Mouse (Mus musculus): Measurements from ENCODE around the gene Cog1. TPM values are rescaled to one million over a fixed set of nuclear protein-coding genes. Genes with fewer than 3 reads are reported as not detected.

Gene Cog1
- 10 to 100 TPM; 18.5 to 19.1 TPM for total RNA-seq (2021)
- long read RNA-seq, experiment 1, transcript Cog1-201 (14 exons, 3,935 nt) = major isoform, 11 of 65 reads
- long read RNA-seq, experiment 1, partial matches to known transcripts = 5 of 65 reads
- long read RNA-seq, experiment 1, other reads (novel, unspliced or antisense) = 49 of 65 reads
- long read RNA-seq, experiment 2, transcript Cog1-201 (14 exons, 3,935 nt) = major isoform, 12 of 68 reads
- long read RNA-seq, experiment 2, partial matches to known transcripts = 7 of 68 reads
- long read RNA-seq, experiment 2, other reads (novel, unspliced or antisense) = 49 of 68 reads

DNA sequence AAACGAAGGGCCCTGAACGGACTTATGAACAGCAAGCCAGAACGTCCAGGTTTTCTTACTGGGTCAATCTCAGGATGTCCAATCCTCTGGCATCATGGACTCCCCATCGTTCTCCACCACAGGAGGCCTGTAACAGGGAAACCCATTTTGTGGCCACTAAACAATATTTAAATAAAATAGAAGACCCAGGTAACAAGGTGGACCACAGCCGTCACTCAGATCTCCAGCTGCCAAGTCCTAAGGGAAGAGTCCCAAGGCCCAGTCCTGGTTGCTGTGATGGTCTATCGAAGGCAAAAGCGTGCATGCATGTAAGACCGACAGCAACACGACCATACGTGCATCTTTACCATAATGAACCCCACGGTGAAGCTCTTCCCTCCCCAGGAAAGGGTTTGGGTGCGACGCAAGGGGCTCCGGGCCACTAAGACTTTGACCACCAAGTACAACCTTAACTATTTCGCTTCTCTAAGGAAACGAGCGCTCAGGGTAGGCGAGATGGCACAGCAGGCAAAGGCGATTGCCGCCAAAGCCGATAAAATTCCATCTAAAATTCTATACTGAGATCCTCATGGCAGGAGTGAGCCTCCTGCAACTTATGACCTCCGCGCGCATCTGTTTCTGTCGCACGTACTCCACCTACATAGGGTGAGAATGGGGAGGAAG is at the start of gene Cog1:
Cog1 (plus strand) TSS at position 480 of the 663 bp plus-strand sequence.
- peak within 1 kb of the TSS; percentile 95 for H3K27ac ChIP-seq
- no peak for TF ChIP-seq CTCF (IDR thresholded peaks at IDR 0.05)
- no peak for DNase-seq
- intact Hi-C loops (cut with DNase I) = loop anchor here (2.0 to 5.0 kb wide), 4 partner anchors 33 to 162 kb away; partner anchors contain the start of genes Cdc42ep4, D11Wsu47e and Fam104a
- peak within 1 kb of the TSS; percentile 86 for H3K4me3 ChIP-seq

DNA sequence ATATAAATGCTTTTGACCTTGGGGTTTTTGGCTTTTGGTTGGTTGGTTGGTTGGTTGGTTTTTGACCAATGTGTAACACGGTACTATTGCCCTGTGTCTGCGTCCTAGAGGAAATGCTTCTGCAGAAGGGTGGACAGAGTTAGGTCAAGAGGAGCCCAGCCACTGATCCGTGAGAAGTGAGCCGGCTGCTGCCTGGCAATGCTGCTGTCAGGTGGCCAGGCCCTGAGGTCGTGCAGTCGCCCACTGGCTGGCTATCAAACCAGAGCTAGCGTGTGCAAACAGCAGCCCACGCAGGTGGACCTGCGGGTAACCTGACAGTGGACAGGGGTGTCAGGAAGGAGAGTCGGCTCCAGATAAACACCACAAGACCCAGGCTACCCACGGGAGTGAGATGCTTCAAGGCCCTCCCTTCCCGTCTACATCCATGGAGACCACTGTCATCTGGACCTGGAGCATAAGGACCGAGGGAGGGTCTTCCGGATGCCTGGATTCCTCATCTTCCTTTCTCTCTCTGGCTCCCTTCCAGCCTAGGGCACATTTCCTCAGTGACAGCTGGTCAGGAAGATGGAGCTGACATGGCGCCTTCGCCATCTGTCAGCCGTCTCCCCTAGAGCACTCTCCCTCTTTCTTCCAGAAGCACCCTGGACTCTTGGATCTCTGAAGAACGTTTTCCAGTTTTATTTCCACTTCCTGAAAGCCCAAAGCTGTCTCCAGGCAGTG is 48.3 kb upstream of the Cog1 start:
- Histone ChIP-seq H3K4me3 (no peak overlapping the region), H3K27ac (no peak overlapping the region)
- intact Hi-C loops (cut with DNase I) = no loop called here
- no peak for DNase-seq
- no peak for TF ChIP-seq CTCF (IDR thresholded peaks at IDR 0.05)

DNA sequence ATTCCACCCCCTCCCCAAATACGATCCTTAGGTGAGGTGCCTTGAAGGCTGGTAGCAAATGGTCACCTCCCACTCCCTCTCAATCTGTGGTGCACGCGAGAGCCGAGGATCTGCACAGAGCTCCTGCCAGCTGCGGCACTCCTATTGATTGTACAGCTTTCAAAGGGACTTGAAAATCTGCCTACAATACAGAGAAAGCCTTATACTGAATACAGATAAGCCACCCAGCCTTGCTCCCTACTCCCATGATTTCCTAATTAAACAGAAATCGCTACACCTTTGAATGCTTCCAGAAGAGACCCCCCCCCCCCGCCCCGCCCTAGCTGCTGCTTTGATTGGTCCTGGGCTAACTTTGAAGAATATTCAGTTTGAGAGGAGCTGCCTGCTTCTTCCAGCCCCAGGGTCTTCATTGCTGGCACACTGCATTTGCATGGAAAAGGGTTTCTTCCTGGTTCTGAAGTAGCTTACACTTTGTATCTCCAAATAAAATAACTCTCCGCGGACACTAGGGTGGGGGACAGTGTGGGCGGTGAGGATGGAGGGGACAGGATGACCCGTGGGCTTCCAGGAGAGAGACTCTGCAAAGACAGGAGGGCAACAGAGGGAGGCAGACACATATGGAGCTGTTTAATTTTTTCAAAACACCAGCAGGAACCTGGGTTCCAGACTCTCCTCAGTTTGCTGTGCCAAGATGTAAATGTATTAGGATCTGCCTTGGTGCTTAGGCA is 47.2 kb upstream of the Cog1 start:
- no peak for TF ChIP-seq CTCF (IDR thresholded peaks at IDR 0.05)
- Histone ChIP-seq H3K27ac (no peak overlapping the region), H3K4me3 (no peak overlapping the region)
- intact Hi-C loops (cut with DNase I) = no loop called here
- no peak for DNase-seq

DNA sequence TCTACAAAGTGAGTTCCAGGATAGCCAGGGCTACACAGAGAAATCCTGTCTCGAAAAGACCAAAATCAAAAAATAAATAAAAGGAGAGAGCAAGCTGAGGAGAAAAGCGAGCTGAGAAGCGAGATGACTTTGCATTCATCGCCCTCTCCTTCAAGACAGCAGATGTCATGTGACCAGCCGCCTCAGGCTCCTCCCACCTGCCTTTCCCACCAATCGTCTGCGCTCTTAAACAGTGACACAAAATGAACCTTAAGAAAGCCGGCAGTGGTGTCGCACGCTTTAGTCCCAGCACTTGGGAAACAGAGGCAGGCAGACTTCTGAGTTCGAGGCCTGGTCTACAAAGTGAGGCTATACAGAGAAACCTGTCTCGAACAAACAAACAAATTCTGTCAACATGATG is 41.4 kb upstream of the Cog1 start:
- no peak for DNase-seq
- no peak overlapping the region for H3K27ac ChIP-seq
- TF ChIP-seq CTCF (IDR thresholded peaks at IDR 0.05) = no peak
- H3K4me3 ChIP-seq = no peak overlapping the region
- intact Hi-C loops (cut with DNase I) = no loop called here

DNA sequence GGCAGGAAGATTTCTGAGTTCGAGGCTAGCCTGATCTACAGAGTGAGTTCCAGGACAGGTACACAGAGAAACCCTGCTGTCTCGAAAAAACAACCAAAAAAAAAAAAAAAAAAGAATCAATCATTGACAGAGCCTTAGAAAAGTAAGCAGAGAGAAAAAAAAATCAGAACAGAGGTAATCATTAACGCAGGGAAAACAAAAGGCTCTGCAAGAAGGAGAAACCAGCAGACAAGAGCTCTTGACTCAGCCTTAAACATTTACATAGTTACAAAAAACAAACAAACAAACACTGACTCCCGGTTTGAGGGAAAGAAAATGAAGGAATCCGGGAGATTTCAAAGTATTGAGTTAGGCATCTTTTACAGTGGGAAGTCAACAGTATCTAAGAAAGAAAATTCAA is 39.4 kb upstream of the Cog1 start:
- no peak for DNase-seq
- intact Hi-C loops (cut with DNase I) = no loop called here
- Histone ChIP-seq H3K27ac (no peak overlapping the region), H3K4me3 (no peak overlapping the region)
- TF ChIP-seq CTCF (IDR thresholded peaks at IDR 0.05) = no peak

DNA sequence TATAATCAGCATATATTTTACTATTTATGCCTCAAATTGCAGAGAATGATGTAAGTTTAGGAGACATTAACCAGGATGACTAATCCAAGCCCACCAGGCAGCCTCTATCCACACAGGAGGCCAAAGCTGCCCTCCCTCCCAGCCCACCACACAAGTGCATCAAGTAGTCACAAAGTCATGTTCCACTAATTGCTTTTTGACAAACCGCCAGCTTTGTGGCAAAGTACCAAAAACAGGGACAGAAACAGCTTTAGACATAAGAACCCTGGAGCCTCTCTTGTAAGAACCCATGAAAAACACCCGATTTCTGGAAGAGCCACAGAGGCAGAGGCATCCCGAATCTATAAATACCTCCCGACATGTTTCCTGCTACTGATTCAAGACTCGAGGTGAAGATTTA is 38.7 kb upstream of the Cog1 start:
- H3K27ac ChIP-seq = no peak overlapping the region
- no peak overlapping the region for H3K4me3 ChIP-seq
- intact Hi-C loops (cut with DNase I) = no loop called here
- no peak for DNase-seq
- TF ChIP-seq CTCF (IDR thresholded peaks at IDR 0.05) = no peak

DNA sequence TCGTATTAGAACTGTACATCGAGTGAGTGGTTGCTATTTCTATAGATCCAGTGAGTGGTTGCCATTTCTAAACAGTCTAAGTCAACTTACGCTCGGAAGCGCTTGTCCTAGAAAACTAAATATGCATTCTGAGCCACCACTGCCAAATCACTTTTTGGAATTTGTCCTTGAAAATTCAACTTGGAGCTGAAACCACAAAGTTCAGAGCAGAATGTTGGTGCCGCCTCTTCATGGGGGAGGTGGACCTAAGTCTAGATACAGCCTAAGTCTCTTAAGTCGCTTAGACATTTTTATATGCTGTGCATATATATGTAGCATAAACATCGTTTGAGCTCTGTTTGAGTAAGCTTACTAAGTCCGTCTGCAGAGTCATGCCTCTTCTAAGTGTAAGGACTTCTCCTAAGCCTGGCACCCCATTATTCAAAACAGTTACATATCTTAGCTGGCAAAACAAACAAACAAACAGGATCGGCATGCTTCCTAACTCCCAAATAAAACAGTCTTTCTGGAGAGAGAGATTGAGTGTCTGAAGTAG is 37.8 kb upstream of the Cog1 start:
- no peak overlapping the region for H3K4me3 ChIP-seq
- intact Hi-C loops (cut with DNase I) = no loop called here
- TF ChIP-seq CTCF (IDR thresholded peaks at IDR 0.05) = no peak
- no peak overlapping the region for H3K27ac ChIP-seq
- no peak for DNase-seq

DNA sequence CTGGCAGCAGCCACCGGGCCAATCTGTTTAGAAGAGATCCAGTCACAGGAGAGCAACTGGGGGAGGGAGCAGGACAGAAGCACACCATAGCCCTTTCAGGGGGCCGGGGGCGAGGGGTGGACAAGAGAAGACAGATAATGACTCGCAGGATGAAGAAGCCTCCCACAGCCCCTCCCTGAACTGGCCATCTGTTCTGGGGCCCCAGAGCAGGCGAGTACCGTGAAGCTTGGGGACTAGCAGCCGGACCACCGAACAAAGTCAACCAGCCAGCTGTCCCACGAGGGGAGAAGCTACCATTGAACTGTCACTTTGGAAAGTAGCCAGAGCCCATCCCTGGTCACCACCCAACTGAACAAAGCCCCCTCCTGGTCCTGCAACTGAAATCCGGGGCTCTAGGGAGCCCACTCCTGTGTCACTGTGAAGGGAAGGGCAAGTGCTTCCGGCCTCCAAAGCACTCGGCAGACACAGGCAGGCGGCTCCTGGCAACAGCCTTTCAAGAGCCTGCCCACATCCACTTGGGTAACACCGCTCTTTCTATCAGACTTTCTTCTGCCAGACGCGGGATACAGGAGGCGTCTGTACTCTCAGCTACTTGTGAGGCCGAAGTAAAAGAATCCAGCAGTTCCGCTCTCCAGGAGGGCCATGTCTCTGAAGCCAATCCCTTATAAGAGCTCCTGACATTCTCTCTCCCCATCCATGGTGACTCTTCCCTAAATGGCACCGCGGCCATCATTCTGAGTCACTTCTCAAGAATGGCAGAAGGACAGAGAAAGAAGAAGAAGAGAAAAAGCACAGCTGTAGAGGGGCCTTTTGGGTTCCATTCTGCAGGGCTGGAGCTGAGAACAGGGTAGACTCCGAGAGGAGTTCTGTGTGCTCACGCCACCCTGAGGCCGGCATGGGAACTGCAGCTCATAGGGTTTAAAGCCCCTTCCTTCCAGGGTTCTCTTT is 37.0 kb upstream of the Cog1 start:
- peak; percentile 81 for TF ChIP-seq CTCF (IDR thresholded peaks at IDR 0.05)
- intact Hi-C loops (cut with DNase I) = loop anchor here (2.0 kb wide), 1 partner anchor 315 kb away; no protein-coding TSS in a partner anchor
- no peak overlapping the region for H3K27ac ChIP-seq
- DNase-seq = peak; percentile 48
- peak overlapping the region; percentile 52 for H3K4me3 ChIP-seq

DNA sequence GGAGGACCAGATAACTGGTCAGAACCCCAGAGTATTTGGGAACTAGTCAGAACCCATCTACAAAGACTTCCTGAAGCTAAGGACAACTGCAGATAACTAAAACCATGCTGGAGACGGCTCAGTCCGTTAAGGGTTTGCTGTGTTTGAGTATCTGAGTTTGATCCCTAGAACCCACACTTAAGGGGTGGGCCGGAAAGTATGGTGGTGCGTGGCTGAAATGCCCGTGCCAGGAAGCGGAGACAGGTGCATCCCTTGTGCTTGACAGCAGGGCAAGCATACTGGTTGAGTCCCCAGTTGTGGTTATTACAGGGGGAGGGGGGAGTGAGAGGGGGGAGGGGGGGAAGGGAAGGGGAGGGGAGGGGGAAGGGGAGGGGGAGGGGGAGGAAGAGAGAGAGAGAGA is 34.5 kb upstream of the Cog1 start:
- Histone ChIP-seq H3K27ac (no peak overlapping the region), H3K4me3 (no peak overlapping the region)
- DNase-seq = no peak
- TF ChIP-seq CTCF (IDR thresholded peaks at IDR 0.05) = no peak
- intact Hi-C loops (cut with DNase I) = no loop called here

DNA sequence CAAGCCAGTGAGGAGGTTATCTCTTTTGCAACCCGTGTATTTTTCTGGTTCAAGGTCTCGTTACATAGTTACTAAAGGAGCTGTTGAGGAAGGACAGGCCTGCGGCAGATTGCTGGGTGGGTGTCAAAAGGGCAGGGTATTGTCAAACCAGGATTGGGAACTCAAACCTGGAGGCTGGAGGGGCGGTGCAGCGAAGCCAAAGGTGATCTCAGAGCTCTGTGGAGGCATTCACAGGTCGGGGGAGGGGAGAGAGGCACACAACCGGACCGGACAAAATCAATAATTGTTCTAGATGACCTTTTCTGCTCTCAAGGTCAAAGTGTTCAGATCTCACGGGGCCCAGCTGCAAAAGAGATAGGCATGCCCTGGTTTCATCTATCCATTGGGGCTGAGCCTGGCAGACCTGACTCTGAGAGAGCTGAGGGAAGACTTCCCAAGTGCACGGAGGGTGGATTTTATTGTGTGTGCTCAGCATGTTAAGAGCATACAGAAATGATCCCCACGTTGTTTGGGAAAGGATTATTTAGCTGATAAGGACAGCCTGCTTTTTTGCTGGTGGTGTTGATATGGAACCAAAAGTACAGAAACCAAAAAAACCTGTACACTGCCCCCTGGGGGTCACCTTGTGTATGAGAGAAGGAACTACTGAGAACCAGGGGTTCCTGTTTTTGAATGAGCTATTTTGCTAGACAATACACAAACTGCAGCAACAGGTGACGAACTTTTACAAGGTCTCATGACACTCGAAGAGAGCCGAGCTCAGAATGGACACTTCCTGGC is 31.6 kb upstream of the Cog1 start:
- Histone ChIP-seq H3K27ac (no peak overlapping the region), H3K4me3 (no peak overlapping the region)
- intact Hi-C loops (cut with DNase I) = loop anchor here (2.0 kb wide), 1 partner anchor 445 kb away; no protein-coding TSS in a partner anchor
- DNase-seq = peak; percentile 58
- TF ChIP-seq CTCF (IDR thresholded peaks at IDR 0.05) = peak; percentile 68

DNA sequence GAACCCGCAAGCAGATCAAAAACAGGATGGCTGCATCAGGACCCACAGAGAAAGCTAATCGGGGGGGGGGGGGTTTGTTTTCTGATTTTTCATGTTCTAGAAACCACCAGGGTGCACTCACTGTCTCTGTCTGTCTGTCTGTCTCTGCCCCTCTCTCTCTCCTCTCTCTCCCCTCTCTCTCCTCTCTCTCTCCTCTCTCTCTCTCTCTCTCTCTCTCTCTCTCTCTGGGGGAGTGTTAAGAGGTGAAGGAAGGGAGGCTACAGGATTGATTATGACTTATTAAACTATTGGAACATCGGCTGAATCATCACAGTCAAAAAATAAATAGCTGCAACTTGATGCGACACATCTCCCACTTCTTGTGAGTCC is 30.7 kb upstream of the Cog1 start:
- no peak overlapping the region for H3K27ac ChIP-seq
- DNase-seq = no peak
- peak overlapping the region; percentile 70 for H3K4me3 ChIP-seq
- TF ChIP-seq CTCF (IDR thresholded peaks at IDR 0.05) = no peak
- intact Hi-C loops (cut with DNase I) = no loop called here
